Mouse (Mus musculus) midbrain, embryonic 13.5 days (tissue): ENCODE measurements at regions not wholly inside any gene's neighbourhood (a gene's known extent, or its start where the extent isn't known, plus 50 kb on each side); places are given as distances from the start of the nearest gene placed in this dataset.

Experiments
- ATAC-seq: fragments of 200-750 bp; cut with Nextera tagmentation; 2 replicates; pipeline ENCODE4 v1.8.0; 2017; ENCODE audit warnings: mild to moderate bottlenecking, moderate TSS enrichment, moderate library complexity
- H3K27ac ChIP-seq: fragments of 300-500 bp; sonication (generic); 2 replicates; pipeline ENCODE4 v1.5.1; 2015; ENCODE audit warnings: inconsistent platforms, mild to moderate bottlenecking, moderate library complexity
- H3K27me3 ChIP-seq: fragments of 300-500 bp; sonication (generic); 2 replicates; pipeline ENCODE4 v1.6.1; 2015; ENCODE audit warnings: mild to moderate bottlenecking, inconsistent platforms
- H3K36me3 ChIP-seq: fragments of 300-500 bp; sonication (generic); 2 replicates; pipeline ENCODE4 v1.6.1; 2015; ENCODE audit warnings: mild to moderate bottlenecking, inconsistent platforms
- H3K4me1 ChIP-seq: fragments of 300-500 bp; sonication (generic); replicated peaks from 2 replicates; pipeline ENCODE4 v1.6.1; 2015; ENCODE audit warnings: inconsistent platforms
- H3K4me2 ChIP-seq: fragments of 300-500 bp; sonication (generic); replicated peaks from 2 replicates; pipeline ENCODE4 v1.6.1; 2015; ENCODE audit warnings: moderate library complexity, mild to moderate bottlenecking, inconsistent platforms
- H3K4me3 ChIP-seq: fragments of 300-500 bp; sonication (generic); replicated peaks from 2 replicates; pipeline ENCODE4 v1.5.1; 2015; ENCODE audit warnings: mild to moderate bottlenecking, inconsistent platforms
- H3K9ac ChIP-seq: fragments of 300-500 bp; sonication (generic); replicated peaks from 2 replicates; pipeline ENCODE4 v1.6.1; 2015; ENCODE audit warnings: mild to moderate bottlenecking, inconsistent platforms
- H3K9me3 ChIP-seq: fragments of 300-500 bp; sonication (generic); 2 replicates; pipeline ENCODE4 v1.6.1; 2016; ENCODE audit warnings: mild to moderate bottlenecking, inconsistent platforms
- WGBS: fragments of 180-500 bp; shearing (Covaris S2); methylation state at CpG from one replicate; pipeline ENCODE4 v1.1.7; 2015; 5-methylcytosine and 5-hydroxymethylcytosine counted together

DNA sequence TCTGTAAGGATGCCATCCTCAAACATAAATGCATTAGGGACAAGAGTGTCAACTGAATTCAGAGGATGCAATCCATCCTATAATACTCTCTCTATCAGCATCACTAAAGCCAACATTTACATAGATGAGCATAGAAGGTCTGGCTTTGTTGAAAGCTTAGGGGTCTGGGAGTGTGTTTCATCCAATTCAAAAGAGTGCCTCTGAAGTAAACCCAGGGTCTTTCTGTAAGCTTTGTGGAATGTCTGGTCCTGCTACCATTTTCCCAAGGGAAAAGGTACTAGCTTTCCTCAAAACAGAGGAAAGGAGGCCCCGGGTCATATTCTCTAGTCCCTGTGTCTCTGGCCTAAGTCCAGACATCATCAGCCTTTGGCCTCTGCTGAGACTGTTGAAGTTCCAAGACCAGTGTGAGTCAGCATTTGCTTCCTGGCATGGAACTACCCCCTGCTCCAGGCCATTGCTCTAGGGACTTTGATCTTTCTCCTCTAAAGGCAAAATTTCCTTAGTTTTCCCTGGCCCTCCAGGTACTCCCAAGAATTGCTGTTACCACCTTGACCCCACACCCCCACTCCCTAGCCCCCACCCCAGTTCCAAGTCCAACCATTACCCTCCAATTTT lies 280.0 kb upstream of the Jarid2 start:
- Histone ChIP-seq H3K36me3 (no peaks in the 10 kb centered on the region), H3K27ac (no peak overlapping the region), H3K9me3 (no peaks in the 10 kb centered on the region), H3K4me1 (peaks cover 13% of the 10 kb centered on the region), H3K27me3 (no peaks in the 10 kb centered on the region), H3K9ac (no peak overlapping the region), H3K4me3 (no peak overlapping the region), H3K4me2 (no peak overlapping the region)
- no peak for ATAC-seq
- 88% methylated on average over 1 of the region's 1 CpGs for WGBS

DNA sequence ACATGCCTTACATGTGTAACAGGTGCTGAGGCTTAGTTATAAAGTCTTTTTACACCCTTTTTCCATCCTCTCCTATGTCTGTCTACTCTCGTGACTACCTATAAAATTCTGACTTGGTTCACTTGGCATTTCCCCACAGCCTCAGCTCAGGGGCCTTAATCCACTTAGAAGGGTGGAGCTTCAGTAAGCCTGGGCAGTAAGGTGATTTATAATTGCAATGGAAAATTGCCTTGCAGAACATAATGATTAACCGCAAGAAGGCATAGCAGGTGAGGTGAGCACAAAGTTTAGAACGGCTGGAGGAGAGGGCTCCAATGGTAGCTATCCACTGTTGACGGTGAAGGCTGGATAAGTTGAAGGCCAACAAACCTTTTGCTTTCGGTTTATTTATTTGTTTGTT lies 278.1 kb upstream of the Jarid2 start:
- Histone ChIP-seq H3K4me3 (no peak overlapping the region), H3K9me3 (no peaks in the 10 kb centered on the region), H3K36me3 (no peaks in the 10 kb centered on the region), H3K4me2 (no peak overlapping the region), H3K27me3 (no peaks in the 10 kb centered on the region), H3K27ac (no peak overlapping the region), H3K9ac (no peak overlapping the region), H3K4me1 (peaks cover 14% of the 10 kb centered on the region)
- ATAC-seq = no peak
- WGBS = 92% methylated on average over 5 of the region's 5 CpGs

DNA sequence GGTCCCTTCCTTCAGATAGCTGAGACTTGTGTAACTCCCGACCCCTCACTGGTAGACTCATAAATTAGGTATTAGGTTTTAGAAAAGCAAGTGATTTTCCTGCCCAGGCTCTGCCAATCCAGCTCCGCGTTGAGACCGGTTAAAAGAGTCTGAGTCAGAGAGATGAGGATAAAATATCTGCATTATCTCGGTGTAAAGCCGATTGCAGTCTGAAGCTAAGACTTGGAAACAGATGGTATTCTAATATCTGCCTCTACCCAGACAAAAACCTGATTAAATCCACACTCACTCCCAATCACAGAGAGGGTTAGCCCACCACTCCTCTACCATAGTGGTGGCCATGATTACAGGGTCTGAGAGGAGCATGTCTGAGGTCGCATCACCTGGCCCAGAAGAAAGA lies 276.1 kb upstream of the Jarid2 start:
- no peak for ATAC-seq
- Histone ChIP-seq H3K27me3 (no peaks in the 10 kb centered on the region), H3K9ac (no peak overlapping the region), H3K4me3 (no peak overlapping the region), H3K4me2 (no peak overlapping the region), H3K36me3 (no peaks in the 10 kb centered on the region), H3K9me3 (no peaks in the 10 kb centered on the region), H3K27ac (no peak overlapping the region), H3K4me1 (peaks cover 14% of the 10 kb centered on the region)
- WGBS = 60% methylated on average over 7 of the region's 7 CpGs

DNA sequence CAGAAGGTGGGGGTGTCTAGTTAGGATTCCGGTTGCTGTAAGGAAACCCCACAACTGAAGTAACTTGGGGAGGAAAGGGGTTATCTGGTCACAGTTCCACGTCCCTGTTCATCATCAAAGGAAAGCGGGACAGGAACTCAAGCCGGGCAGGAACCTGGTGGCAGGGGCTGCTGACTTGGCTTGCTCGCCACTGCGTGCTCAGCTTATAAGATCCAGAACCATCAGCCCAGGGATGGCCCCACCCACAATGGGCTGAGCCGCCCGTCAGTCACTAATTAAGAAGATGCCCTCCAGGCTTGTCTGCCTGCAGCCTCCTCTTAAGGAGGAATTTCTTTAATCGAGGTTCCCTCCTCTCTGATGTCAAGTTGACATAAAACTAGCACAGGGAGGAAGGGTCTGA lies 275.1 kb upstream of the Jarid2 start:
- Histone ChIP-seq H3K4me1 (peaks cover 14% of the 10 kb centered on the region), H3K27ac (no peak overlapping the region), H3K4me3 (no peak overlapping the region), H3K36me3 (no peaks in the 10 kb centered on the region), H3K27me3 (no peaks in the 10 kb centered on the region), H3K9me3 (no peaks in the 10 kb centered on the region), H3K9ac (no peak overlapping the region), H3K4me2 (no peak overlapping the region)
- WGBS = 45% methylated on average over 9 of the region's 9 CpGs
- no peak for ATAC-seq

DNA sequence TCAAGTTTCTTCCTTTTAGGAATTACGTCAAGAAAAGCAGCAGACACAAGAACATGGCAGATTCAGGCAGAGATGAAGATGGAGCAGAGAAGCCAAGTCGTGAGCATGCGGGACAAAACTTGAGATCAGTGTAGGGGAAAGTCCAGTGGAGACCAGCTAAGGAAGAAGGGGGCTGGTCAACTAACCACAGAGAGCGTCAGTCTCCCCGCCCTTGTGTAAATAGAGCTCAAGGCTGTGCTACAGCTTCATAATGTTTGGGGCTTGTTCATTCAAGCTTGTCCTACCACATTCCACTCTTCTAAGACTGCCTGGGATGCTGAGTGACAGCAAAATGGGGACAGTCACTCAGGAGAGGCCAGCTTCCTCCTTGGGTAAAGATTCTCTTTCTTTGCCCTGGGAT lies 274.1 kb upstream of the Jarid2 start:
- Histone ChIP-seq H3K27ac (no peak overlapping the region), H3K9ac (no peak overlapping the region), H3K36me3 (no peaks in the 10 kb centered on the region), H3K9me3 (no peaks in the 10 kb centered on the region), H3K27me3 (no peaks in the 10 kb centered on the region), H3K4me3 (no peak overlapping the region), H3K4me2 (no peak overlapping the region), H3K4me1 (peaks cover 14% of the 10 kb centered on the region)
- 45% methylated on average over 5 of the region's 5 CpGs for WGBS
- ATAC-seq = no peak

DNA sequence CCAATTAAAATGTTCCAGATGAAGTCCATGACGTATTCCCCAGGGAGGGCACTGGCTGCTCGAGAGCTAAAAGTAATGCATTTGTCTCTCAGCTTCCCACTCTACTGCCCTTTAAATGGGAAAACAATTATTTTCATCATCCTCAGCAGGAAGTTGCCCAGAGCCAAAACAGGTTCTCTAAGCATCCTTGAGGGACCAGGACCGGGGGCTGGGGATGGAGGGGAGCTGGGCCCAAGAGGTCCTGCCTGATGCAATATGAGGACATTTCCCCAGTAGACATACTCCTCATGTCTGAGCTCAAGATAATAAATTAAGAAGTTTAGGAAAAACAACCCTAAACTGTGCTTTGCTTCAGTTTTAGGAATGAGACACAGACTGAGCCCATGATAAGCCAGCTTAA lies 270.5 kb upstream of the Jarid2 start:
- H3K27me3 ChIP-seq = no peaks in the 10 kb centered on the region
- H3K4me3 ChIP-seq = no peak overlapping the region
- H3K36me3 ChIP-seq = no peaks in the 10 kb centered on the region
- 25% methylated on average over 3 of the region's 3 CpGs for WGBS
- H3K9ac ChIP-seq = no peak overlapping the region
- no peak overlapping the region for H3K4me2 ChIP-seq
- H3K27ac ChIP-seq = no peak overlapping the region
- H3K9me3 ChIP-seq = no peaks in the 10 kb centered on the region; the same call in 1 of the 2 replicates
- no peak for ATAC-seq
- peaks cover 5% of the 10 kb centered on the region for H3K4me1 ChIP-seq

DNA sequence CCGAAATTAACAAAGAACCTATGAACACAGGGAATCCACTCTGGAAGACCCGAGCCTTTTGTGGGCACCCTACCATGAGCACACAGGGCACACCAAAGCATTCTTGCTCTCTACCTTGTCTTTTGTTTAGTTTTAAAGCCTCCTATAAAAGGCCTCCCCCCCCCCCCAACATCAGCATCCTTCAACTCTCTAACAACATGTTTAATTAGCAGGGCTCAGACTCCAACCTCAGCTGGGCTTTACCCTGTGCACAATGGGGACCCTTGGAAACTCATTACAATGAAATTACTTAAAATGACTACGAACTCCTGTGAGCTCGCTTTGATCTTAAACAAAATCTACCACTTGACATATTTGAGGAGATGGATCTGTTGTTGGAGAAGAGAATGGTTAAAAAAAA lies 270.1 kb upstream of the Jarid2 start:
- Histone ChIP-seq H3K4me3 (no peak overlapping the region), H3K4me2 (no peak overlapping the region), H3K36me3 (no peaks in the 10 kb centered on the region), H3K9me3 (no peaks in the 10 kb centered on the region; the same call in 1 of the 2 replicates), H3K9ac (no peak overlapping the region), H3K27ac (no peak overlapping the region), H3K27me3 (no peaks in the 10 kb centered on the region), H3K4me1 (peaks cover 2% of the 10 kb centered on the region; the same call in 1 of the 2 replicates)
- WGBS = 14% methylated on average over 4 of the region's 4 CpGs
- ATAC-seq = no peak

DNA sequence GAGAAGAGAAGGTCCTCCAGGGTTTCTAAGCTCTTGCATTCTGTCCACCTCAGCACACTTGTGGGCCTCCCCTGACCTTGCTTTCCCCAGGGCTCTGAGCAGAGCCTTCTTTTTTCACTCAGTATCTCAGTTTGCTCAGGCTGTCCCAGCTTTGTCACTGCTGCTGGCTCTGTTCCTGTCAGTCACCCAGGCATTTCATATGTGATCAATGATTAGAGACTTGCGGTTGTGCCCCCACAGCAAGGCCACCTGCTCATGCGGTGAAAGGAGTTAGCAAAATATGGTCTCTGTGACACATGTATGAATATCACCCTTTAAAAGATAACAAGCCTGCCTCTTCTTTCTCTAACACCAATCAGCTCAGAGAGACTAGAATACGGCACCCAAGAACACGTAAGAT lies 265.6 kb upstream of the Jarid2 start:
- no peak overlapping the region for H3K4me2 ChIP-seq

DNA sequence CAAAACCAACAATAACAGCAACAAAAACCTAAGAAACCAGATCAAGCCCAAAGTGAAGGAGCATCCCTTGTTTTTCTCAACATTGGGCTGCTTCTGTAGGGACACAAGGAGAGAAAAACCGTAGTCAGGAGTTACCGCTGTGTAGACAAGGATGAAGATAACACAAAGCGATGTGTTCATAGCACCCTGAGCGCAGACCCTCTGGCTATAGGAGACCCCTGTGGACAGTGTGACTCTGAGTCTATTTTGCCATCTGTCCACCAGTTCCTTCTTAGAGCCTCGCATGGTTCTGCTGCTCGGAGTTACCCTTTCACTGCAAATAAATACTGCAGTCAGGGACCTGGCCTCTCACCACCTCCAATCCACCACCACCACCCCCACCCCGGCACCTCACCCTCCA lies 263.7 kb upstream of the Jarid2 start:
- ATAC-seq = no peak
- Histone ChIP-seq H3K4me2 (no peak overlapping the region), H3K27ac (no peak overlapping the region), H3K4me3 (no peak overlapping the region), H3K9me3 (no peaks in the 10 kb centered on the region; the same call in 1 of the 2 replicates), H3K4me1 (no peaks in the 10 kb centered on the region), H3K36me3 (no peaks in the 10 kb centered on the region), H3K9ac (no peak overlapping the region), H3K27me3 (no peaks in the 10 kb centered on the region)
- WGBS = 84% methylated on average over 7 of the region's 7 CpGs

More for the DNA sequence above, 265.6 kb upstream of the Jarid2 start:
- Histone ChIP-seq H3K36me3 (no peaks in the 10 kb centered on the region), H3K27me3 (no peaks in the 10 kb centered on the region), H3K9ac (no peak overlapping the region), H3K4me1 (no peaks in the 10 kb centered on the region), H3K27ac (no peak overlapping the region), H3K4me3 (no peak overlapping the region), H3K9me3 (no peaks in the 10 kb centered on the region; the same call in 1 of the 2 replicates)
- ATAC-seq = no peak
- 98% methylated on average over 4 of the region's 4 CpGs for WGBS

DNA sequence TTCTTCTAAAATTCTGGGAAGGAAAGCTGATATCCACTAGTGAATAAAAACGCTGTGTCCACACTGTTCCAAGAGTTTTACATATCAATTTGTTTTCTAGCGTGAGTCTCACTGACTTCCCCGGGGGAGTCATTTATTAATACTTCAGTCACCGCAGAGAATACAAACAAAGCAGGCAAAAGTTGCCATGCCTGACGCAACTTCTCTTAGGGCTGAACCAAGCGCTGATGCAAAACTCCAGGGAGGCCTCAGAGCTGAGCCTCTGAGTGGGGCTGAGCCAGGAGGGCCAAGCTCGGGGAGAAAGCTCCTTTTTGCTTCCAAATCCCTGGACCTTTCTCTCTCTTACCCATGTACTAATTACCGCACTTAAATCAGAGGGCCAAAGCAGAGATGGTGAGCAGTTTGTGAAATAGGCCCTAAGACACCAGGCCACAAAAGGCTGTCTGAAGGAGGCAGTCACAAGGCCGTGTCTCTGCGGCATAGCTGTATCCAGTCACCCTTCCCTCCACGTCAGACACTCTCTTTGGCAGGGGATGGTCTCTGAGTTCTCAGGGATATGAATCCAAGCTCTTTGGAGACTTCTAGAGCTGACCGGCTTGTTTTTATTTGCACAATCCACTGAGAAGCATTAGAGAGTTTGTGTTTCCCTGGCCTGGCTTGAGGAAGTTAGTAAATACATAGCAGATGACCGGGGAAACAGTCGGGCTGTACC lies 260.2 kb upstream of the Jarid2 start:
- 75% methylated on average over 14 of the region's 14 CpGs for WGBS
- Histone ChIP-seq H3K9ac (no peak overlapping the region), H3K27ac (no peak overlapping the region), H3K4me3 (no peak overlapping the region), H3K27me3 (no peaks in the 10 kb centered on the region), H3K9me3 (no peaks in the 10 kb centered on the region), H3K4me1 (peaks cover 18% of the 10 kb centered on the region), H3K4me2 (no peak overlapping the region), H3K36me3 (no peaks in the 10 kb centered on the region)
- ATAC-seq = no peak

DNA sequence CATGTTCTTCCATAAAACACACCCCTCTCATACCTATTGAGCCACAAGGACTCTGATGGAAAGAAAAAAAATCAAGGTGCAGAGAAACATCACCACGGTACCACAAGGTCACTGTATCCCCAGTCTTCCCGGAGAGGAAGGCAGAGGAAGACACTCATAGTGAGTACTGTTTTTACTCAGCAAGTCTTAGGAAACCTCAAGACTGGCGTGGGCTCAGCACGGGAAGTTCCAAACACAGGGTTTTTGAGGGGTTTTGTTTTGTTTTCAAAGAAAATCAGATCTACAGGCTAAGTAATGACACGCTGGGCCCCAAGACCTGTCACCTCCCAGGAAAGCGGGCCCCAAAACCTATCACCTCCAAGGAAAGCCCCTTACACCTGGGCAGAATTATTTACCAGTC lies 259.6 kb upstream of the Jarid2 start:
- Histone ChIP-seq H3K27ac (no peak overlapping the region), H3K4me2 (no peak overlapping the region), H3K27me3 (no peaks in the 10 kb centered on the region), H3K36me3 (no peaks in the 10 kb centered on the region), H3K4me1 (peaks cover 18% of the 10 kb centered on the region), H3K9ac (no peak overlapping the region), H3K9me3 (no peaks in the 10 kb centered on the region), H3K4me3 (no peak overlapping the region)
- no peak for ATAC-seq
- WGBS = 87% methylated on average over 6 of the region's 6 CpGs

DNA sequence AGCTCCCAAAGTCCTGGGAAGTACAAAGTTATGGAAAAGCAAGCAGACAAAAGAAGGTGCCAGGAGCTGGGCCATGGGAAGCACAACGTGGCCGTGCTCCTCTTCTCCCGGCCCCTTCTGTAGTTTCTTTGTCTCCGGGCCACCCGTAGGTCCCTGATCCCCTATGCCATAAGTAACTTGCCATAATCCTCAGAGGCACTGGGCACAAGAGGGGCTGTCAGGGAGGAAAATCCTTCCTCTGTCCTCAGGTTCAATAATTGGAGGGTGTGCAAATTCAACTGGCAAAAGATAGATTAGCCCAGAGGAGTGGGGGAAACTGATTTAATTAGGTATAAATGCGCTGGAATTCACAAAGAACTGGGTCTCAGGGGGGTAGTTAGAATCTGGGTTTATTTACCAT lies 256.1 kb upstream of the Jarid2 start:
- H3K4me1 ChIP-seq = peaks cover 24% of the 10 kb centered on the region
- 2% methylated on average over 6 of the region's 6 CpGs for WGBS
- ATAC-seq = peak; percentile 83
- H3K4me2 ChIP-seq = no peak overlapping the region
- no peaks in the 10 kb centered on the region for H3K36me3 ChIP-seq
- no peak overlapping the region for H3K9ac ChIP-seq
- H3K27me3 ChIP-seq = no peaks in the 10 kb centered on the region
- H3K4me3 ChIP-seq = no peak overlapping the region
- H3K27ac ChIP-seq = peak overlapping the region; percentile 5; the same call in 1 of the 2 replicates
- no peaks in the 10 kb centered on the region for H3K9me3 ChIP-seq

DNA sequence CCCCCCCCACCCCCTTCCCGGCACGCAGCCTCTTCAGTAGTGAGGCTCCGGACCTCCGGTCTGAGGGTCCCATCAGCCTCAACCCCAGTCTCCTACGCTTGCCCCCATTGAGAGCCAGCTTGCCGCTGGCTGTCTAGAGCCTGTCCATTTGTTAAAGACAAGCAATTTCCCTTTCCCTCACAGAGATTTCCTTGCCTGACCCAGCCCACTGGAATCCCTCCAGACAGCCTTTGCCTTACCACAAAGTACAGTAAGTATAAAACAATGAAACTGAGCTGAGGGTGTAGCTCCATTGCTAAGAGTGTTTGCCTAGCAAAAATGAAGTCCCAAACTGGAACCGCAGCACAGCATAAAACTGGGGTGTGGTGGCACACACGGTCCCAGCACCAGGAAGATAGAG lies 252.4 kb upstream of the Jarid2 start:
- ATAC-seq = no peak
- Histone ChIP-seq H3K9ac (no peak overlapping the region), H3K4me3 (no peak overlapping the region), H3K4me1 (peaks cover 24% of the 10 kb centered on the region), H3K27ac (no peak overlapping the region), H3K4me2 (no peak overlapping the region), H3K36me3 (no peaks in the 10 kb centered on the region), H3K27me3 (no peaks in the 10 kb centered on the region), H3K9me3 (no peaks in the 10 kb centered on the region)
- WGBS = 44% methylated on average over 8 of the region's 8 CpGs
